Mouse (Mus musculus) liver, adult 2 months (tissue): ENCODE data around the gene Zc3h15.

ENCODE experiments used
- CTCF ChIP-seq: fragments of 200-500 bp; IDR thresholded peaks from 2 replicates; pipeline ENCODE4 v1.5.1; 2011; ENCODE audit warnings: low read depth, low read length, control low read depth
- POLR2A ChIP-seq: fragments of 200-500 bp; IDR thresholded peaks from 2 replicates; pipeline ENCODE4 v1.6.1; 2011; ENCODE audit warnings: low read length, control low read depth; ENCODE audit not compliant: insufficient read depth; ENCODE audit errors: extremely low read depth

- TF ChIP-seq CTCF (no peak), POLR2A (no peak)
These were observed 38.0 kb downstream of the Zc3h15 start for GRCm38 (mm10) chr2:83682282-83682681.
